Mouse (Mus musculus): ENCODE measurements around the gene St3gal2. TPM values are rescaled to one million over a fixed set of nuclear protein-coding genes. Genes with fewer than 3 reads are reported as not detected.
"Not testable (repeated sequence)": the region's sequence is repeated elsewhere in the genome, so short reads cannot be mapped to it uniquely, and the experiment has no call there.

The St3gal2 gene
- polyA plus RNA-seq, 1 experiment from 2014 or later = 25.8 TPM

GRCm38 (mm10) chr8:110894851-110895250 lies 24.9 kb upstream of the St3gal2 start:
- no peak for ATAC-seq (replicated peaks)
- H3K9me3 ChIP-seq = no peaks in the 10 kb centered on the region
- H3K4me3 ChIP-seq = no peak overlapping the region
- WGBS = 92% methylated on average over 10 of the region's 10 CpGs
- no peak overlapping the region for H3K4me2 ChIP-seq (replicated peaks)
- H3K27me3 ChIP-seq = no peaks in the 10 kb centered on the region
- H3K9ac ChIP-seq (replicated peaks) = no peak overlapping the region
- no peaks in the 10 kb centered on the region for H3K4me1 ChIP-seq
- no peak overlapping the region for H3K27ac ChIP-seq (replicated peaks)
- 0 out of 2 replicates have a peak, but pooled peaks cover 6% of the 10 kb centered on the region for H3K36me3 ChIP-seq

- Histone ChIP-seq H3K4me2 (replicated peaks) (no peak overlapping the region), H3K27me3 (no peaks in the 10 kb centered on the region), H3K36me3 (0 out of 2 replicates have a peak, but pooled peaks cover 6% of the 10 kb centered on the region), H3K9ac (replicated peaks) (no peak overlapping the region), H3K9me3 (no peaks in the 10 kb centered on the region), H3K4me3 (no peak overlapping the region), H3K27ac (replicated peaks) (no peak overlapping the region), H3K4me1 (no peaks in the 10 kb centered on the region)
- 81% methylated on average over 9 of the region's 9 CpGs for WGBS
- ATAC-seq (replicated peaks) = no peak
Observed at GRCm38 (mm10) chr8:110895254-110895653, 24.5 kb upstream of the St3gal2 start.

GRCm38 (mm10) chr8:110895812-110896211 lies 23.9 kb upstream of the St3gal2 start:
- no peak overlapping the region for H3K27ac ChIP-seq (replicated peaks)
- H3K36me3 ChIP-seq = 0 out of 2 replicates have a peak, but pooled peaks cover 6% of the 10 kb centered on the region
- no peak overlapping the region for H3K9ac ChIP-seq (replicated peaks)
- H3K27me3 ChIP-seq = no peaks in the 10 kb centered on the region
- H3K4me3 ChIP-seq = no peak overlapping the region
- WGBS = 94% methylated on average over 13 of the region's 13 CpGs
- no peak for ATAC-seq (replicated peaks)
- no peaks in the 10 kb centered on the region for H3K9me3 ChIP-seq
- H3K4me1 ChIP-seq = no peaks in the 10 kb centered on the region
- H3K4me2 ChIP-seq (replicated peaks) = no peak overlapping the region

GRCm38 (mm10) chr8:110897495-110897894 lies 22.2 kb upstream of the St3gal2 start:
- WGBS = 92% methylated on average over 6 of the region's 6 CpGs

GRCm38 (mm10) chr8:110901056-110901455 lies 18.7 kb upstream of the St3gal2 start:
- no peak overlapping the region for H3K9ac ChIP-seq (replicated peaks)
- H3K4me3 ChIP-seq = no peak overlapping the region
- no peak overlapping the region for H3K4me2 ChIP-seq (replicated peaks)
- peaks cover 3% of the 10 kb centered on the region; the same call in 1 of the 2 replicates for H3K4me1 ChIP-seq
- H3K9me3 ChIP-seq = no peaks in the 10 kb centered on the region
- H3K27me3 ChIP-seq = no peaks in the 10 kb centered on the region
- no peak for ATAC-seq (replicated peaks)
- WGBS = 68% methylated on average over 3 of the region's 3 CpGs
- no peak overlapping the region for H3K27ac ChIP-seq (replicated peaks)
- 0 out of 2 replicates have a peak, but pooled peaks cover 6% of the 10 kb centered on the region for H3K36me3 ChIP-seq

More at GRCm38 (mm10) chr8:110897495-110897894, 22.2 kb upstream of the St3gal2 start:
- Histone ChIP-seq H3K27ac (replicated peaks) (no peak overlapping the region), H3K36me3 (0 out of 2 replicates have a peak, but pooled peaks cover 6% of the 10 kb centered on the region), H3K27me3 (no peaks in the 10 kb centered on the region), H3K4me1 (peaks cover 3% of the 10 kb centered on the region; the same call in 1 of the 2 replicates), H3K4me3 (no peak overlapping the region), H3K9ac (replicated peaks) (no peak overlapping the region), H3K9me3 (no peaks in the 10 kb centered on the region), H3K4me2 (replicated peaks) (no peak overlapping the region)
- no peak for ATAC-seq (replicated peaks)

GRCm38 (mm10) chr8:110901839-110902578 lies 17.7 kb upstream of the St3gal2 start, which contains the start of gene Fuk:
Gene Fuk, minus strand, starts transcription at chr8:110902488.
- no peak within 1 kb of the TSS for H3K27ac ChIP-seq (replicated peaks)
- H3K27me3 ChIP-seq = no peaks in the 10 kb centered on the region
- 0 out of 2 replicates have a peak, but pooled peaks cover 6% of the 10 kb centered on the region for H3K36me3 ChIP-seq
- peaks cover 3% of the 10 kb centered on the region; the same call in 1 of the 2 replicates for H3K4me1 ChIP-seq
- peak within 1 kb of the TSS; percentile 66 for H3K9ac ChIP-seq (replicated peaks)
- H3K4me2 ChIP-seq (replicated peaks) = peak within 1 kb of the TSS; percentile 63
- H3K4me3 ChIP-seq = peak within 1 kb of the TSS; percentile 75
- ATAC-seq (replicated peaks) = peak; percentile 97
- no peaks in the 10 kb centered on the region for H3K9me3 ChIP-seq
- 3% methylated on average over 30 of the region's 30 CpGs for WGBS

GRCm38 (mm10) chr8:110902579-110902965 lies 17.1 kb upstream of the St3gal2 start:
- H3K4me2 ChIP-seq (replicated peaks) = peak overlapping the region; percentile 63
- H3K36me3 ChIP-seq = 0 out of 2 replicates have a peak, but pooled peaks cover 6% of the 10 kb centered on the region
- no peaks in the 10 kb centered on the region for H3K9me3 ChIP-seq
- H3K27me3 ChIP-seq = no peaks in the 10 kb centered on the region
- H3K9ac ChIP-seq (replicated peaks) = no peak overlapping the region
- H3K4me1 ChIP-seq = peaks cover 3% of the 10 kb centered on the region; the same call in 1 of the 2 replicates
- peak overlapping the region; percentile 75 for H3K4me3 ChIP-seq
- no peak overlapping the region for H3K27ac ChIP-seq (replicated peaks)
- ATAC-seq (replicated peaks) = peak; percentile 35; the same call in 1 of the 2 replicates
- WGBS = 62% methylated on average over 2 of the region's 2 CpGs

- no peak overlapping the region for H3K27ac ChIP-seq (replicated peaks)
- no peaks in the 10 kb centered on the region for H3K9me3 ChIP-seq
- no peak overlapping the region for H3K4me2 ChIP-seq (replicated peaks)
- no peak overlapping the region for H3K4me3 ChIP-seq
- H3K9ac ChIP-seq (replicated peaks) = no peak overlapping the region
- 91% methylated on average over 6 of the region's 6 CpGs for WGBS
- no peak for ATAC-seq (replicated peaks)
- no peaks in the 10 kb centered on the region for H3K36me3 ChIP-seq
- H3K27me3 ChIP-seq = no peaks in the 10 kb centered on the region
- H3K4me1 ChIP-seq = peaks cover 3% of the 10 kb centered on the region; the same call in 1 of the 2 replicates
Observed at GRCm38 (mm10) chr8:110905404-110905803, 14.3 kb upstream of the St3gal2 start.

GRCm38 (mm10) chr8:110906682-110907081 lies 13.0 kb upstream of the St3gal2 start:
- H3K27me3 ChIP-seq = no peaks in the 10 kb centered on the region
- no peak overlapping the region for H3K4me2 ChIP-seq (replicated peaks)
- 89% methylated on average over 1 of the region's 1 CpGs for WGBS
- ATAC-seq (replicated peaks) = no peak
- H3K4me3 ChIP-seq = no peak overlapping the region
- H3K27ac ChIP-seq (replicated peaks) = no peak overlapping the region
- H3K9me3 ChIP-seq = no peaks in the 10 kb centered on the region
- peaks cover under 1% of the 10 kb centered on the region; the same call in 1 of the 2 replicates for H3K4me1 ChIP-seq
- no peak overlapping the region for H3K9ac ChIP-seq (replicated peaks)
- H3K36me3 ChIP-seq = no peaks in the 10 kb centered on the region

GRCm38 (mm10) chr8:110909850-110910249 lies 9.9 kb upstream of the St3gal2 start:
- not testable (repeated sequence) for H3K4me2 ChIP-seq (replicated peaks); ATAC-seq (replicated peaks); H3K9me3 ChIP-seq; H3K4me1 ChIP-seq; H3K36me3 ChIP-seq; H3K27ac ChIP-seq (replicated peaks); H3K4me3 ChIP-seq; H3K27me3 ChIP-seq; H3K9ac ChIP-seq (replicated peaks)

GRCm38 (mm10) chr8:110911576-110912570 lies 7.8 kb upstream of the St3gal2 start:
- H3K9me3 ChIP-seq = no peaks in the 10 kb centered on the region
- WGBS = 87% methylated on average over 15 of the region's 15 CpGs
- H3K36me3 ChIP-seq = no peaks in the 10 kb centered on the region
- no peaks in the 10 kb centered on the region for H3K27me3 ChIP-seq
- no peak overlapping the region for H3K27ac ChIP-seq (replicated peaks)
- H3K4me1 ChIP-seq = no peaks in the 10 kb centered on the region
- no peak overlapping the region for H3K4me3 ChIP-seq
- H3K4me2 ChIP-seq (replicated peaks) = no peak overlapping the region
- ATAC-seq (replicated peaks) = no peak
- H3K9ac ChIP-seq (replicated peaks) = no peak overlapping the region

- 65% methylated on average over 2 of the region's 2 CpGs for WGBS
- no peak for ATAC-seq (replicated peaks)
- no peak overlapping the region for H3K4me2 ChIP-seq (replicated peaks)
- H3K27ac ChIP-seq (replicated peaks) = no peak overlapping the region
- H3K9me3 ChIP-seq = no peaks in the 10 kb centered on the region
- no peak overlapping the region for H3K4me3 ChIP-seq
- no peaks in the 10 kb centered on the region for H3K27me3 ChIP-seq
- no peaks in the 10 kb centered on the region for H3K36me3 ChIP-seq
- H3K9ac ChIP-seq (replicated peaks) = no peak overlapping the region
- peaks cover 24% of the 10 kb centered on the region for H3K4me1 ChIP-seq
Observed at GRCm38 (mm10) chr8:110917415-110917814, 2.3 kb upstream of the St3gal2 start.

Measured in forebrain, embryonic 15.5 days (tissue).